Mouse (Mus musculus): ENCODE measurements around the gene Fndc3b. TPM values are rescaled to one million over a fixed set of nuclear protein-coding genes. Genes with fewer than 3 reads are reported as not detected.

The Fndc3b gene
- polyA plus RNA-seq, 1 experiment from 2014 or later: 7.5 TPM

DNA sequence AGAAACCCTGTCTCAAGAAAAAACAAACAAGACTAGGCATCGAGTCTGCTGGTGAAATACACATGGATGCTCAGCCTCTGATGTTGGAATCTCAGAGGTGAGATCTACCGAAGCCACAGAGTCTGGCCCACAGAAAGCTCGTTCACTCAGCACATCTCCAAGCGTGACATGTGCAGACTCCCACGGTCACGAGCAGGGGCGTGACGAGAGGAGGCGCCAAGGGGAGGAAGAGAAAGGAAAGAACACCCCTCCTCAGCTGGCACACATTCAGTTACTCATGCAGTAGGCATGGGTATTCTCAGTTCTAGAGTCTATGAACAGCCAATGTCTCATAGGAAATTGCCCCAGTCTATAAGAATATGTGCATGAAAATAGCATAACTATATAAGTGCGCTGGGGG, 199.3 kb downstream of the Fndc3b start:
- Histone ChIP-seq H3K9ac (ENCODE audit: low read depth, low read length) (no peak overlapping the region), H3K27ac (ENCODE audit: low read depth, low read length) (no peak overlapping the region), H3K4me3 (ENCODE audit: low read length) (no peak overlapping the region), H3K36me3 (ENCODE audit: control insufficient read depth, insufficient read depth, low read length) (no peaks in the 10 kb centered on the region), H3K4me1 (ENCODE audit: control insufficient read depth, insufficient read depth, low read depth, low read length) (no peaks in the 10 kb centered on the region), H3K27me3 (replicated peaks; ENCODE audit: control insufficient read depth, insufficient read depth, low read length) (no peaks in the 10 kb centered on the region), H3K9me3 (ENCODE audit: control insufficient read depth, low read length) (no peaks in the 10 kb centered on the region), H3K4me2 (ENCODE audit: low read length) (no peak overlapping the region)
- WGBS: 62% methylated on average over 10 of the region's 10 CpGs
- no peak for ATAC-seq

DNA sequence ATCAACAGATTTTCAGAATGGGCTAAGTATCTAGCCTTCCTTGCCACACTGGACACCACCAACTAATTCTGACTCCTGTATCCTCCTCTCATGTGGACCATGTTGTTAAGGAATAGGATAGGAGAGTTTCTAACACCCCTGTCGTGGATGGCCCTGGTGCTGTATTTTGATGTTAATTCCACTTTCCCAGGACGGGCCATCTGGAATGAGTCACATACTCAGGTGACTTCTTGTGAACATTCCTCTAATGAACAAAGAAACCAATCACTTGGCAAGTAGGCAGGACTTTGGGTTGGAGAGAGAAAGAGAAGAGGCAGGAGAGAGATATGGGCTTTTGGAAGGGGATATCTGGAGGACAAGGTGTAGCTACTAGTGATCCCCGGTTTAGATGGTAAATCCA, 204.2 kb downstream of the Fndc3b start:
- no peaks in the 10 kb centered on the region for H3K27me3 ChIP-seq (replicated peaks; ENCODE audit: control insufficient read depth, insufficient read depth, low read length)
- ATAC-seq: no peak
- 91% methylated on average over 3 of the region's 3 CpGs for WGBS
- H3K4me1 ChIP-seq (ENCODE audit: control insufficient read depth, insufficient read depth, low read depth, low read length): no peaks in the 10 kb centered on the region
- no peak overlapping the region for H3K4me2 ChIP-seq (ENCODE audit: low read length)
- H3K4me3 ChIP-seq (ENCODE audit: low read length): no peak overlapping the region
- no peaks in the 10 kb centered on the region for H3K36me3 ChIP-seq (ENCODE audit: control insufficient read depth, insufficient read depth, low read length)
- no peaks in the 10 kb centered on the region for H3K9me3 ChIP-seq (ENCODE audit: control insufficient read depth, low read length)
- H3K9ac ChIP-seq (ENCODE audit: low read depth, low read length): no peak overlapping the region
- H3K27ac ChIP-seq (ENCODE audit: low read depth, low read length): no peak overlapping the region

DNA sequence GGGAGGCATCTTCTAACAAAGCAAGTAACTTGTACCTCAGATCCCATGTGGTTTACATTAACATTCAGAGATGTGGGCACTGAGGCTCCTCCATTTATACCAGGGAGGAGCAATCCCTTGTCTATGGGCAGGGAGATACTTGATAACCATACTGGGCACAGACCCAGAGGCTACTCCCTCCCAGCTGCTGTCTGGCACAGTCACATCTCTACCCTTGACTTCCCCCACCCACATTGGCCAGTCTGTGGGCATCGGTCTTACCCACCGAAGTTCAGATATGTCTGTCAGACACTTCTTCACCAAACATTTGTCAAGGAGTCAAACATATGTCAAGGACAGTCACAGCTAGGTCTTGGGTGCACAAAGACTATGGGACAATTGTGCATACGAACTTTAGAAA, 205.5 kb downstream of the Fndc3b start:
- 0 out of 2 replicates have a peak, but pooled peaks have one; percentile 40 for ATAC-seq
- no peaks in the 10 kb centered on the region for H3K27me3 ChIP-seq (replicated peaks; ENCODE audit: control insufficient read depth, insufficient read depth, low read length)
- WGBS: 78% methylated on average over 3 of the region's 3 CpGs

DNA sequence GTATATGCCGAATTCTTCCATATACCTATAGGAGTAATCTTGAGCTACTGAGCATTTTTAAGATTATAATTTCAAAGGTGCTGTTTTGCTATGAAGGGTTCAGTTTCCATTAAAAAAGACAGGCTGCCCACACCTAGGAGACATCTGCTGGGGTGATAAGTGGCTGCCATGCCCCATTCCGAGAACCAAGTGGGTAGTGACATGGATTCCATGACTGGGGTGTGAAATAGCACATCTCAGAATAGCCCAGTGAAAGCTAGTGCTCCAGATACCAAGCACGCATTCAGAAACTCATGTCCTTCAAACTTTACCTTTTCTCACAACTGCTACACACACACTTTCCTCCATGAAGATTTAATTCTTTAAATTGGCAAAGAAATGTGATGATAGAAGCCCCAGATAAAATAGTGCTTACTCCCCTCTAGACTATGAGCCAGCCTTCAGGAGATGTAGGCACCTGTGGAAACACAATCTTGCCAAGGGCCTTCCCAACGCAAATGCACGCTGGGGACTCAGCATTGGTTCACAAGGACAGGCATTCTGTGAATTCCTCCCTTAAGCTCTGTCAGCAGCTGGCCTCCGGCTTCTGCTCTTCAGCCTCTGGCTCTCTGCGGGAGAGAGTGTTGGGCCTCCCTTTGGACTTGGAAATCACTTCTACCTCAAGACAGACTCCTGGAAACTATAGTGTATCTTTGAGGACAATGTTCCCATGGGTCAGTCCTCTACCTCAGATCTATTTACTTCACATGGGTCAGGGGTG, 207.6 kb downstream of the Fndc3b start:
- no peaks in the 10 kb centered on the region for H3K27me3 ChIP-seq (replicated peaks; ENCODE audit: control insufficient read depth, insufficient read depth, low read length)

More for the DNA sequence above, 205.5 kb downstream of the Fndc3b start:
- H3K4me3 ChIP-seq (ENCODE audit: low read length): no peak overlapping the region
- H3K9me3 ChIP-seq (ENCODE audit: control insufficient read depth, low read length): no peaks in the 10 kb centered on the region
- H3K36me3 ChIP-seq (ENCODE audit: control insufficient read depth, insufficient read depth, low read length): no peaks in the 10 kb centered on the region
- H3K4me1 ChIP-seq (ENCODE audit: control insufficient read depth, insufficient read depth, low read depth, low read length): no peaks in the 10 kb centered on the region
- no peak overlapping the region for H3K27ac ChIP-seq (ENCODE audit: low read depth, low read length)
- H3K9ac ChIP-seq (ENCODE audit: low read depth, low read length): no peak overlapping the region
- no peak overlapping the region for H3K4me2 ChIP-seq (ENCODE audit: low read length)

DNA sequence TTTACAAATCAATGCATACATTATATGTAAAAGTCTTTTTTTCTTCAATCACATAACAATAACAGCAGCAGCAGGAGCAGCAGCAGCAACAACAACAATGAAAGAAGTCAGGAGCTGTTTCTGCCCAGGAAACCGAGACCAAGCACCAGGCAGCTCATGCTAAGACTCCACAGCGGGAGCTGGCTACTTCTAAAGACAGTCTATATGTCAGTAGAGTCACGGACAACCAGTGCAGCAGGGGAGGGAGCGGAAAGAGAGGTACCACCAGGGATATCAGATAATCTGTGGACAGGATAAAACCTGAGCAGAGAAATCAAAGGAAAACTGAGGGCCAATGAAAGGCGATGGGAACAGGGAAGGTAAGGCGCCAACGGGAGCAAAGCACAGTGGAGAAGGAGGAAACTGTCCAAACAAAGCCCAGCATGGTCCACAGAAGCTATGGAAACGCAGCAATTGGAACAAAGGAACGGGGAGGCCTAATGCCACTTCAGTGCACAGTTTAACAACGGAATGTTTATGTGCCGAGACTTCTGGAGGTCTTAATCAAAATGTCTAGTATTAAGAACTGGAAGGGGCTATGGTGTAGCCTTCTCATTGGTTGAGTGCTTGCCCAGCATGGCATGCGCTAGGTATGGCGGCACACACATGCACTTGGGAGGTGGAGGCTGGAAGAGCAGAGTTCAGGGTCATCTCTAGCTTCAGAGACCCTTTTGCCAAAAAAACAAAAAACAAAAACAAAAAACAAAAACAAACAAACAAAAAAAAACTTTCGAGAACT, 215.6 kb downstream of the Fndc3b start:
- Histone ChIP-seq H3K4me1 (ENCODE audit: control insufficient read depth, insufficient read depth, low read depth, low read length) (peaks cover 5% of the 10 kb centered on the region), H3K9me3 (ENCODE audit: control insufficient read depth, low read length) (no peaks in the 10 kb centered on the region), H3K27me3 (replicated peaks; ENCODE audit: control insufficient read depth, insufficient read depth, low read length) (no peaks in the 10 kb centered on the region), H3K36me3 (ENCODE audit: control insufficient read depth, insufficient read depth, low read length) (no peaks in the 10 kb centered on the region), H3K9ac (ENCODE audit: low read depth, low read length) (no peak overlapping the region), H3K4me2 (ENCODE audit: low read length) (no peak overlapping the region; the same call in 1 of the 2 replicates), H3K4me3 (ENCODE audit: low read length) (no peak overlapping the region), H3K27ac (ENCODE audit: low read depth, low read length) (peak overlapping the region; percentile 51; the same call in 1 of the 2 replicates)
- ATAC-seq: peak; percentile 43; the same call in 1 of the 2 replicates
- 36% methylated on average over 14 of the region's 14 CpGs for WGBS

More for the DNA sequence above, 207.6 kb downstream of the Fndc3b start:
- Histone ChIP-seq H3K4me2 (ENCODE audit: low read length) (no peak overlapping the region), H3K4me1 (ENCODE audit: control insufficient read depth, insufficient read depth, low read depth, low read length) (no peaks in the 10 kb centered on the region), H3K9ac (ENCODE audit: low read depth, low read length) (no peak overlapping the region), H3K4me3 (ENCODE audit: low read length) (no peak overlapping the region), H3K27ac (ENCODE audit: low read depth, low read length) (no peak overlapping the region), H3K9me3 (ENCODE audit: control insufficient read depth, low read length) (no peaks in the 10 kb centered on the region), H3K36me3 (ENCODE audit: control insufficient read depth, insufficient read depth, low read length) (no peaks in the 10 kb centered on the region)
- no peak for ATAC-seq
- WGBS: 88% methylated on average over 7 of the region's 7 CpGs

DNA sequence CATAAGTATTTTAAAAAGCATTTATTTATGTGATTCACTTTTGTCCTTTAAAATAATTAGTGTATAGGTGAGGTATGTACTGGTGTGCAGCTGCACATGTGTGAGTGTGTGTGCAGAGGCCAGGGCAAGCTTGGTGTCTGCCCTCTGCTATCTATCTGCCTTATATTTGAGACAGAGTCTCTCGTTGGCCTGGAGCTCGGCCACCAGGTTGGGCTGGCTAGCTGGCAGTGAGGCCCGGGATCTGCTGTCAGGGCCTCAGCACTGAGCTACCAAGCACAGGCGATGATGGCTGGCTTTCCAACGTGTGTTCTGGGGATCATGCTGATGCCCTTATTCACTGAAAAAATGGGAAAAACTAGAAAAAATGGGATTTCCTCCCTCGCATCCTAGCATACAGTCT, 216.4 kb downstream of the Fndc3b start:
- Histone ChIP-seq H3K36me3 (ENCODE audit: control insufficient read depth, insufficient read depth, low read length) (no peaks in the 10 kb centered on the region), H3K9me3 (ENCODE audit: control insufficient read depth, low read length) (no peaks in the 10 kb centered on the region), H3K27me3 (replicated peaks; ENCODE audit: control insufficient read depth, insufficient read depth, low read length) (no peaks in the 10 kb centered on the region), H3K4me1 (ENCODE audit: control insufficient read depth, insufficient read depth, low read depth, low read length) (peaks cover 5% of the 10 kb centered on the region), H3K27ac (ENCODE audit: low read depth, low read length) (no peak overlapping the region), H3K9ac (ENCODE audit: low read depth, low read length) (no peak overlapping the region), H3K4me2 (ENCODE audit: low read length) (no peak overlapping the region), H3K4me3 (ENCODE audit: low read length) (no peak overlapping the region)
- no peak for ATAC-seq
- 60% methylated on average over 6 of the region's 6 CpGs for WGBS

DNA sequence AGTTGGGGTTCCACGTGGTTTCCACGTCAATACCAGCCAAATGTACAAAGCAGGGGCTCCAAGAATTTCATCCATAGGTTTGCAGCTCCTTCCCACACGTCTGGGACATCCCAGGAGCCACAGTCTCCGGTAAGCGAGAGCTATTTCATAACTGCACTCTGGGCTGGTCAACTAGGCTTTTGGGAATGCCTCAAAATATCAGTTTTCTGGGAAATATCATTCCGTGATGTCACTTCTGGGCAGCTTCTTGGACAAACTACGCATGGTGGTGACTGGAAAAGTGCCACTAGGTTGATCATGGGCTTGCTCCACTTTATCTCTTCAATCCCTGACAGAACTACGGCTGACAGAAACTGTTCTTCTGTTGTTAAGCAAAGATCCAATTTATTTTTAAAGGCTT, 217.0 kb downstream of the Fndc3b start:
- no peaks in the 10 kb centered on the region for H3K9me3 ChIP-seq (ENCODE audit: control insufficient read depth, low read length)
- H3K36me3 ChIP-seq (ENCODE audit: control insufficient read depth, insufficient read depth, low read length): no peaks in the 10 kb centered on the region
- H3K27me3 ChIP-seq (replicated peaks; ENCODE audit: control insufficient read depth, insufficient read depth, low read length): no peaks in the 10 kb centered on the region
- no peak for ATAC-seq
- H3K4me2 ChIP-seq (ENCODE audit: low read length): no peak overlapping the region
- no peak overlapping the region for H3K4me3 ChIP-seq (ENCODE audit: low read length)
- peaks cover 5% of the 10 kb centered on the region for H3K4me1 ChIP-seq (ENCODE audit: control insufficient read depth, insufficient read depth, low read depth, low read length)
- no peak overlapping the region for H3K9ac ChIP-seq (ENCODE audit: low read depth, low read length)
- WGBS: 84% methylated on average over 8 of the region's 8 CpGs
- no peak overlapping the region for H3K27ac ChIP-seq (ENCODE audit: low read depth, low read length)

DNA sequence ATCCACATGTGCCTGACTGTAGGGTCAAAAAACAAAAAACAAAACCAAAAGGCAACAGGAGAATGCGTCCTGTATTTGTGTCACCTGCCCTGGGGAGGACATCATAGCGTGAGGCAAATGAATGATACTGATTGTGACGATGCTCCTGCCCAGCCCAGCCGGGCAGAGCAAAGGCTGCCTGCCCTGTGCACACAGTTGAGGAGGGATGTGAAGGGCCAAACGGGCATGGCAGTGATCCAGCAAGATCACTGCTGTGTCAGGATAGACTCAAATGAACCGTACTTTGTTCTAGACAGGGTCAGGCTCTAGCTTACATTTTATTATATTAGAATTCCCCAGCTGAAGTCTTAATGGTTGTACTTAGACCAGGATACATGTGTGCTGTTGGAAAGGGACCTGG, 219.3 kb downstream of the Fndc3b start:
- Histone ChIP-seq H3K4me2 (ENCODE audit: low read length) (no peak overlapping the region), H3K9ac (ENCODE audit: low read depth, low read length) (no peak overlapping the region), H3K4me1 (ENCODE audit: control insufficient read depth, insufficient read depth, low read depth, low read length) (peaks cover 5% of the 10 kb centered on the region), H3K27me3 (replicated peaks; ENCODE audit: control insufficient read depth, insufficient read depth, low read length) (no peaks in the 10 kb centered on the region), H3K27ac (ENCODE audit: low read depth, low read length) (peak overlapping the region; percentile 23; the same call in 1 of the 2 replicates), H3K36me3 (ENCODE audit: control insufficient read depth, insufficient read depth, low read length) (no peaks in the 10 kb centered on the region), H3K9me3 (ENCODE audit: control insufficient read depth, low read length) (no peaks in the 10 kb centered on the region), H3K4me3 (ENCODE audit: low read length) (no peak overlapping the region)
- peak; percentile 32; the same call in 1 of the 2 replicates for ATAC-seq
- 63% methylated on average over 6 of the region's 6 CpGs for WGBS

DNA sequence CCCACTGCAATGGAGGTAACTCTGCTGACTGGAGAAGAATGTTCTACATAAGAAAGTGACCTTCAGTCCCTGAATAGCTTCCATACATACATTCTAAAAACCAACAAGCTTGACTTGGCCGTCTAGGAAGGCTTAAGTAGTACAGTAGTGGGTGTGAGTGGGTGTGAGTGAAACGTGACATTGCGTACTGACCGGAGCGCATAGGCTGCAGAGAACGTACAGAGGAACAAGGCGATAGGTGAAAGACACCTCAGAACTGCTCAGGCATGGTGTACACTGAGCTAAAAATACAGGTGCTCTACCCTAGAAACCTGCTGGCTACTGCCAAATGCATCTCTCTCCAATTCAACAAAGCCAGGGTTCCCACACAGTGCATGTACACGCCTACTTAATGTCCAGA, 219.7 kb downstream of the Fndc3b start:
- no peak overlapping the region for H3K4me3 ChIP-seq (ENCODE audit: low read length)
- H3K27ac ChIP-seq (ENCODE audit: low read depth, low read length): no peak overlapping the region; the same call in 1 of the 2 replicates
- no peak overlapping the region for H3K4me2 ChIP-seq (ENCODE audit: low read length)
- H3K27me3 ChIP-seq (replicated peaks; ENCODE audit: control insufficient read depth, insufficient read depth, low read length): no peaks in the 10 kb centered on the region
- peaks cover 5% of the 10 kb centered on the region for H3K4me1 ChIP-seq (ENCODE audit: control insufficient read depth, insufficient read depth, low read depth, low read length)
- peak; percentile 28; the same call in 1 of the 2 replicates for ATAC-seq
- no peak overlapping the region for H3K9ac ChIP-seq (ENCODE audit: low read depth, low read length)
- no peaks in the 10 kb centered on the region for H3K36me3 ChIP-seq (ENCODE audit: control insufficient read depth, insufficient read depth, low read length)
- no peaks in the 10 kb centered on the region for H3K9me3 ChIP-seq (ENCODE audit: control insufficient read depth, low read length)
- WGBS: 87% methylated on average over 8 of the region's 8 CpGs
